Mouse (Mus musculus) cerebellum, adult 8-10 months (tissue): ENCODE measurements around the gene Gm20388.
A peak's percentile ranks its signal among the peaks of the same experiment; 100 is the strongest.
"Not testable (repeated sequence)": the region's sequence is repeated elsewhere in the genome, so short reads cannot be mapped to it uniquely, and the experiment has no call there.

Experiments
- DNase-seq: peaks from one replicate; pipeline ENCODE4 v3.0.0; 2022

The Gm20388 gene

DNA sequence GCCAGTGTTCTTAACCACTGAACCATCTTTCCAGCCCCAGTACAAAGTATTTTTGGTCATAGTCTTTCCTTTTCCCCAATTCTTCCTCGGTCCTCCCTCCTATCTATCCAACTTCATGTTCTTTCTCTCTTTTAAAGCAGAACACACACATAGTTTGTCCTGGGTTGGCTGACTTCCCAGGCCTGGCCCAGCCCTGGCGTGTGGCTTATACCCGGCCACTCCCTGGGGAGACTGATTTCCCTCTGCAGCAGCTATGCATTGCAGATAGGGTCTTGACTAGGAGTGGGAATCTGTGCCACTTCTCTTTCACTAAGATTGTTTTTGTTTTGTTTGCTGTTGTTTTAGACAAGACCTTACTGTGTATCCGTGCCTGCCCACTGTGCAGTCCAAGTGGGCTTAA lies 3160.5 kb downstream of the Gm20388 start:
- no peak for DNase-seq

GRCm38 (mm10) chr8:123077213-123077612 lies 3166.6 kb downstream of the Gm20388 start:
- no peak for DNase-seq

DNA sequence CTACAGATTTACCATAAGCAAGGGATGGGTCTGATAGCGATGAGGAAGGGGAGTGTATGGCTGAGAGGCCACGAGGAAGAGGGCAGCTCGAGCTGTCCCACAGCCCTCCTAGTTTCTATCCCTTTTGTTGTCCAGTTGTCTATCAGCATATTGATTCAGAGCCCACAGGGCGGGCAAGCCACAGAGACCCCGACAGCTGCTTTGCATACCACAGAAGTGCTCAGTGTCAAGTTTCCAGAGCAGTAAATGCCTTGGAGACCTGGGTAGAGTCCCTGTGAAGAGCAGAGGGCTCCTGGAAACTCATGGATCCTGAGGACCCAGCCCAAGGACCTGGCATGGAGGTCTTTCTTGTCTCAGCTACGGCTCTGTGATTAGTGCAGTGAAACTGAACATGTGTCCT lies 3172.4 kb downstream of the Gm20388 start:
- no peak for DNase-seq

GRCm38 (mm10) chr8:123083610-123084009 lies 3173.0 kb downstream of the Gm20388 start:
- DNase-seq, result no peak

- no peak for DNase-seq
Observed at GRCm38 (mm10) chr8:123087289-123087688, 3176.6 kb downstream of the Gm20388 start.

GRCm38 (mm10) chr8:123097216-123097615 lies 3186.6 kb downstream of the Gm20388 start:
- DNase-seq, result no peak

DNA sequence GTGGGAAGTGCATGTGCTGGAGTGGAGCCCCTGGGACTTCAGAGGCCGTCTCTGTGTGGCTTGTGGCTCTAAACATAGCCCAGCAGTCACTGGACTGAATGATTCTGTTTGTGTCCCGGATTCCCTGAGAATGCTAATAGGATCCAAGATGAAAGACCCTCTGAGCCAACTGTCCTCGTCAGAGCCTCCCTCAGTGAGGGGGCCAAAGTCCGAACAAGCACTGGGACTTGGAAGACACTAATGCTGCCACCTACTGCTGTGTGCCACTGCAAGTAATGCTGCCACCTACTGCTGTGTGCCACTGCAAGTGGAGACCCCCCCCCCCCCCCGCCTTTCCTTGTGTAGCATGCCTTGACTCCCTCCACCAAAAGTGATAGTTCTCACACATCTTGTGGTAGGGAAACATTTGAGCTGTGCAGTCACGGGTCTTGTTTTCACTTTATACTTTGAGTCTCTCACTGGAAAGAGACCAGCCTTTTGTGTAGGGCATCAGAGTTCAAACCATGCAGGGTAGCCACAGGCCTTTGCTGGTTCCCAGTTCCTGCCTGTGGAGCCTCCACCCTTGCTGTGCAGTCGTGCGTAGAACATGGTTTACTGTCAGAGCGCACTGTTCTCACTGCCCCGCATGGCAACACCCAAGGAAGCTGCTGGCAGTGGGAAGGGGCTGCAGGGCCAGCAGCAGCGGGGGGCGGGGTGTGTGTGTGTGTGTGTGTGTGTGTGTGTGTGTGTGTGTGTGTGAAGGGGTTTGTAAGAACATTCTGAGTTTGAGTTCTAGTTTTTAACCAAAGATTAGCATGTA lies 3187.3 kb downstream of the Gm20388 start:
- no peak for DNase-seq

GRCm38 (mm10) chr8:123100288-123100687 lies 3189.6 kb downstream of the Gm20388 start:
- no peak for DNase-seq

DNA sequence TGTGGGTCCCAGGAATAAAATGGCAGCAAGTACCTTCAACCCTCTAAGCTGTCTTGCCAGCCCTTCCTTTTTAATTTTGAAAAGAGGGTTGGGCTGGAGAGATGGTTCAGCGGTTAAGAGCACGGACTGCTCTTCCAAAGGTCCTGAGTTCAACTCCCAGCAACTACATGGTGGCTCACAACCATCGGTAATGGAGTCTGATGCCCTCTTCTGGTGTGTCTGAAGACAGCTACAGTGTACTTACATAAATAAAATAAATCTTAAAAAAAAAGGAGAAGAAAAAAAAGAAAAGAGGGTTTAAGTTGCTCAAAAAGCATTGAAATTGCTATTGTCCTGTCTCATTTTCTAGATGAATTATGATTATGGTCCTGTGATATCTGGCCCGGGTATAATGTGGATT lies 3190.6 kb downstream of the Gm20388 start:
- no peak for DNase-seq

GRCm38 (mm10) chr8:123101735-123102685 lies 3191.4 kb downstream of the Gm20388 start, which contains the start of gene Rpl13:
Gene Rpl13, plus strand, starts transcription at chr8:123102350.
- DNase-seq, result peak; percentile 98

- not testable (repeated sequence) for DNase-seq
Observed at GRCm38 (mm10) chr8:123102855-123103254, 3192.2 kb downstream of the Gm20388 start.

DNA sequence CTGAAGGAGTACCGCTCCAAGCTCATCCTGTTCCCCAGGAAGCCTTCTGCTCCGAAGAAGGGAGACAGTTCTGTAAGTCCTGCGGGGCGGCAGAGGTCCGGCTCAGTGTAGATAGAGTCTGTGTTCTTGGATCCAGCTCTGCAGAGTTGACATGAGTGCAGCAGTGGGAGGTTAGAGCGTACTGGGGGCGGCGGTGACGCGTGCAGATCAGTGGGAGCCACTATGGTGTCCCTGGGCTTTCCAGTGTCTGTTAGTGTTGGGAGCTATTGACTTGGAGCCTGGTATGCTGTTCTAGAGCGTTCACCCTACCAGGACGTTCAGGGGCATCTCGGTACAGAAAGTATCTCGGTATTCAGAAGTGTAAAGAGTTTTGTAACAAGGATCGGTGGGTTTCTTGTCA lies 3192.6 kb downstream of the Gm20388 start:
- DNase-seq, result no peak

GRCm38 (mm10) chr8:123104046-123104767 lies 3193.6 kb downstream of the Gm20388 start:
- no peak for DNase-seq

DNA sequence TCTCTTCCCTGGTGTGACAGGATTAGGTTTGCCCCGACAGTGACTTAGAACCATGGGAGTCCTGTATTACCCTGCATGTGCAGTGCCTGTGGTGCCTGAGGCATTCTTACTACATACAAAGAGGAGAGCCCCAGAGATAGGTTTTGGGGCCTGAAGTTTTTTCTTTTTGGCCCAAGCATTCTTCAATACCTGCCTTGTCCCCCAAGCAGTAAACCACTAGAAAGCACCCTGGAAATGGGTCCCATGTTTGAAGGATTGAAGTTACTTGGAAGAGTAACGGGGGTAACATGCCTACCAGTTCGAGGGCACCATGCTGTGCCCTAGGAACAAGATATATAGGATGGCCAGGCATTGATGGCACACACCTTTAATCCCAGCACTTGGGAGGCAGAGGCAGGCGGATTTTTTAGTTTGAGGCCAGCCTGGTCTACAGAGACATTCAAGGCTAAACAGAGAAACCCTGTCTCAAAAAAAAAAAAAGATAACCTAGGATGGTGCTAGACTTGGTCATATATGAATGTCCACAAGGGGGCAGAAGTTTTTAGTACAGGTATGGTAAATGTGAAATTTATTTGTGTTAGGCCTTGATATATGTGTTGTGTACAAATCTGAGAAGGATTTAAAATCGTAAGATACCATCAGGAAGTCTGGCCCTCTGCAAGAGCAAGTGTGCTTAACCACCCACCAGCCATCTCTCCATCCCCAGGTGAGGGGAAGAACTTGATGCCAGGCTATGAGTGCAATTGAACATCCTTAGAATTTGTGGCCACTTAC lies 3195.1 kb downstream of the Gm20388 start:
- DNase-seq, result no peak

GRCm38 (mm10) chr8:123106531-123106930 lies 3195.9 kb downstream of the Gm20388 start:
- no peak for DNase-seq

DNA sequence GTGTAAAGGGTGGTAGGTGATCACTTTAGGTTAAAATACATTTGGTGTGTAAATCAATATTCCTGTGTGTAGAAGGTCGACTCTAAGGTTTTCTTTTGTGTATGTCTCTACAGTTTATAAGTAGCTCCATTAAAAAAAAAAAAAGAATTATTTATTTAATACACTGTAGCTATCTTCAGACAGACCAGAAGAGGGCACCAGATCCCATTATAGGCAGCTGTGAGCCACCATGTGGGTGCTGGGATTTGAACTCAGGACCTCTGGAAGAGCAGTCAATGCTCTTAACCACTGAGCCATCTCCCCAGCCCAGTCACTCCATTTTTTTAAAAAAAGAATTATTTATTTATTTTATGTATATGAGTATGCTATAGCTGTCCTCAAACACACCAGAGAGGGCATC lies 3197.4 kb downstream of the Gm20388 start:
- DNase-seq, result no peak

DNA sequence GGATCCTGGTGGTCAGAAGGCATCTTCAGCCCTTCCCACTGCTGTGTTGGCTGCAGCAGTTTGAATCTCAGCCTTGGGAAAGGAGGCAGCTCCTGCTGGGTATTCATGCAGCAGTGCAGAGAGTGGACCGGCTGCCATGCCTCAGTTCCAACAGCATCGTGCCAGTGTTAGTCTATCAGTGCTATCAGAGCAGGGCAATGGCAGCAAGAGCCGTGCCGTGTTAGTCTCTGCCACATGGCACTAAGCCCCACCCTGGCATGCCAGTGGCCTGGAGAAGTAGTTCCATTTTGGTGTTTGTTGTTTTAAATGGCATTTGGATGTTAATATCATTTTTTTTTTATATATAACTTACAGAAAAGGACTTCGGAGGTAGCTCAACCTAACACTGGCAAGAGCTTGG lies 3198.3 kb downstream of the Gm20388 start:
- DNase-seq, result no peak

DNA sequence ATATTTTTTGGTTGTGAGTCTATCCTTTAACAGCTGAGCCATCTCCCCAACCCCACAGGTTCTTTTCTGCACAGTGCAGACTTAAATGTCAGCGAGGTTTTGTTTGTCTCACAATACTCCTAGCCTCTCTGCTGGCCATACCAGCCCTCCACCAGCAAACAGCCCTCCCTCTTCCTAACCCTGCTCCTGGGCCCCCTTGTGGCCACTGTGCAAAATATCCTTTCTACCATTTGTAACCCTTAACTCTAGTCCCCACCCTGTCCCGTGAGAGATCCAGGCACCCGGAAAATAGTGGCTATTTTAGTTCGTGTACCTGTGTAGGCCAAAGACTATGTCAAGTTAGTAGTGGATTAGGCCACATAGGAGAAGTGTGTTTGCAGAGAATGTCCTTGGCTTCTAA lies 3200.0 kb downstream of the Gm20388 start:
- DNase-seq, result no peak

DNA sequence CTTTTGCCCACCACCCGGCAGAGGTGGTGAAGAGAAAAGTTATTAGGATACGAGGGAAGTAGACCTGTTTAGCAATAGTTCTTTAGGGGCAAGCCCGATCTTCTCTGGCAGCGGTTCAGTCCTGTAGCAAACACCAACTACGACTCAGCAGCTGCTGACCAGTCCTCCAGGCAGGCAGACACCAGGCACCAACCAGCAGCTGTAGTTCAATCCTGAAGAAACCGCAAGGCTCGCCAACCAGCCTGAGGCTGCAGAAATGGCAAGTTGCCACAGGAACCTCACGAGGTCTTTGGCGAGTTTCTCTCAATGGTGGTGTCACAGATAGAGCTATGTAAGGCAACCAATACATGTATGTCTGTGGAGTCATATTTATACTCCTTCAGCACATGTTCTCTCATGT lies 3202.3 kb downstream of the Gm20388 start:
- DNase-seq, result no peak

DNA sequence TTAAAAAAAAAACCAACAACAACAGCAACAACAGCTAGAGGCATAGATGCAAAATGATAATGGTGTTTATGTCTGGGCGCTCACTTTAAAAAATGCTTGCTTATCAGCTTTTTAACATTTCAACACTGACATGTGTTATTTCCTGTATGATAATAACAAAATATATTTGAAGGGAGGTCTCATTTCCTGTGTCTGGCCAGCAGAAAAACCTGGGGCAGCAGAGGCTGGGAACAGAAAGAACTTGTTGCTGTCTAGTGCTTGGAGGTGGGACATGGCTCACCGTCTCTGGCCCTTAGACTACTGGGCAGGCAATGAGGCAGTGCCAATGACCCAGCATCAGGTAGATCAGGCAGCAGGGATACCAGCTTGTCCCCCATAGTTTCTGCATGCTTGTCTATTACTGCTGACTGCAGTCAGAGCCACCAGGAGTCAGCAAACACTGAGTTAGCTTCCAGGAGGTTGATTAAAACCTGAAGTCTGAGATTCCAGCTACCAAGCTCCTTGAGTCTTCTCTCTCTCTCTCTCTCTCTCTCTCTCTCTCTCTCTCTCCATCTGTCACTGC lies 3203.3 kb downstream of the Gm20388 start:
- DNase-seq, result no peak

- DNase-seq, result no peak
Observed at GRCm38 (mm10) chr8:123114644-123115043, 3204.0 kb downstream of the Gm20388 start.
